Mouse (Mus musculus): ENCODE data around the gene Bclaf1.

Bclaf1 gene

DNA sequence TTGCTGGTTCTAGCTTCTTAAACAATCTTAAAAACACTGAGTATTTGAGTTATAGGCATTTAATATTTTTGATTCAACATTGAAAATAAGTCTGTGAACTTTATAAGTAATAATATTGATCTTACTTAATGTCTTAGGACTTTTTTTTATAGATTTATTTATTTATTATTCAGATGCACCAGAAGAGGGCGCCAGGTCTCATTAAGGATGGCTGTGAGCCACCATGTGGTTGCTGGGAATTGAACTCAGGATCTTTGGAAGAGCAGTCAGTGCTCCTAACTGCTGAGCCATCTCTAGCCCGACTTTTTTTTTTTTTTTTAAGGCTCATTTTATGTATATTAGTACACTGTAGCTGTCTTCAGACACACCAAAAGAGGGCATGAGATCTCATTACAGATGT lies 2.5 kb downstream of the Bclaf1 start:
- peak; percentile 18 for DNase-seq (ENCODE audit: low spot score)

DNA sequence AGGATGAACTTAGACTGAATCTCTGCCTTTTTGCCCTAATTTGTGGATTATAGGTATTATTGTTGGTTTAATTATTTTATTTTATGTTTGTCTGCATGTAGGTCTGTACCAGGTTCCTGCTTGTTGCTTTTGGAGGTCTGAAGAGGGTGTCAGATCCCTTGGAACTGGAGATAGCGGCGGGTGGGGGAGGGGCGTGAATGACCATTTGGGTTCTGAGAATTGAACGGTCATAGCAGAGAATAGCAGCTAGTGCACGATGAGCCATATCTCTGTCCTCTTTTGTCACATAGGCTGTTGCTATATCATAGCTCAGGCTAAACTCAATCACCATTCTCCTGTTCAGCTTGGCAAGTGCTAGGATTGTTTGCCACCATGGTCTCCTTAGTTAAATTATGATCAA lies 5.2 kb downstream of the Bclaf1 start:
- no peak for DNase-seq (ENCODE audit: low spot score)

- no peak for DNase-seq (ENCODE audit: low spot score)
Observed at GRCm38 (mm10) chr10:20326226-20326625, 14.0 kb downstream of the Bclaf1 start.

DNA sequence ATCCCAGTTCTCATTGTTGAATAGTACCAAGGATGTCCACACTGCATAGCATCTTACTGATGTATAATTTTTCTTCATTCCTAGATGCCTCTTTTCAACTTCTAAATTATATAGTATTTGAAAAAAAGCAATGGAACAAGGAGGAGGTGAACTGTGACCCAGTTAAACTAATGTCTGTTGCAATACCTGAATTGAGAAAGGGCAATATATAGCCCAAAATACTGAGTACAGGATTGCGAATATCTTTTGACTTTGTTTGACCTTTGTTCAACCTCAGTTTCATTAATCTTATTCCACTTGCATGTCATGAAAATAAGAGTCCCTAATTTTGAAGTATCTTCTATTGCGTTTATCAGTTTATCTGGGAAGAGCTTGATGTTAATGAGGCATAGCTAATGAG lies 19.0 kb downstream of the Bclaf1 start:
- no peak for DNase-seq (ENCODE audit: low spot score)

GRCm38 (mm10) chr10:20337872-20338271 lies 25.6 kb downstream of the Bclaf1 start:
- no peak for DNase-seq (ENCODE audit: low spot score)

- no peak for DNase-seq (ENCODE audit: low spot score)
Observed at GRCm38 (mm10) chr10:20345736-20346135, 33.5 kb downstream of the Bclaf1 start.

- DNase-seq (ENCODE audit: low spot score): peak; percentile 99
Observed at GRCm38 (mm10) chr10:20347285-20348214, 35.3 kb downstream of the Bclaf1 start, which contains the start of gene Mtfr2. Mtfr2 (plus strand) TSS chr10:20347770.

- DNase-seq (ENCODE audit: low spot score): no peak
Observed at GRCm38 (mm10) chr10:20348894-20349293, 36.6 kb downstream of the Bclaf1 start.

- peak; percentile 59 for DNase-seq (ENCODE audit: low spot score)
Observed at GRCm38 (mm10) chr10:20361542-20362449, 49.5 kb downstream of the Bclaf1 start.

GRCm38 (mm10) chr10:20362450-20363118 lies 50.3 kb downstream of the Bclaf1 start:
- no peak for DNase-seq (ENCODE audit: low spot score)

- DNase-seq (ENCODE audit: low spot score): no peak
Observed at GRCm38 (mm10) chr10:20372046-20372445, 59.8 kb downstream of the Bclaf1 start.

- DNase-seq (ENCODE audit: low spot score): no peak
Observed at GRCm38 (mm10) chr10:20377621-20378020, 65.4 kb downstream of the Bclaf1 start.

DNA sequence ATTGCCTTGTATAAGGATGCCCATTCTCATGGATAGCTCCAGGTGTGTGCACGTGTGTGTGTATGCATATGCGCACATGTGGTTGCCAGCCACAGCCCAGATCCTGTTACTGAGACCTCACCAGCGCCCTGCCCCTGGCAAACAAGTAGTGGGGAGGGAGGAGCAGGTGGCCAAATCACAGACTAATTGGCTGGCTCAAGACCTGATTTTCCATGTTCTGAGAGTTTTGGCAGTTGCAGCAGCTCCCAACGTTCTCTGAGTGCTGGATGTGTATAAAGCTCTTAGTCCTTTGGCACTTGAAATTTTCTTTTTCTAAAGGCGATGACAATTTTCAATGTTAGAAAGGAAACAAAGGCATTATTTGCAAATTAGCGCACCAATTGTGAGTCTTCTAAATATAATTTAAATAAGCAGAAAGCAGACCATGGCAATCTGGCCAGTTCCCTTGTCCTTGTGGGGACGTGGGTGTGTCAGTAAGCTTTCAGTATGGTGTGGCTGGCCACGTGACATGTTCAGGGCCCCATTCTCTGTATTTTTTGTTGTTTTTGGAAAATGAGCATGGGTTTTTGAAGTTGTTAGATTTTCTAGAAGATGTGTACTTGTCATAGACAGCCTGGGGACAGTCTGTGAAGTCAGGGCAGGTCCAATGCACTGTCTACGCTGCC lies 66.9 kb downstream of the Bclaf1 start:
- DNase-seq (ENCODE audit: low spot score): no peak

DNA sequence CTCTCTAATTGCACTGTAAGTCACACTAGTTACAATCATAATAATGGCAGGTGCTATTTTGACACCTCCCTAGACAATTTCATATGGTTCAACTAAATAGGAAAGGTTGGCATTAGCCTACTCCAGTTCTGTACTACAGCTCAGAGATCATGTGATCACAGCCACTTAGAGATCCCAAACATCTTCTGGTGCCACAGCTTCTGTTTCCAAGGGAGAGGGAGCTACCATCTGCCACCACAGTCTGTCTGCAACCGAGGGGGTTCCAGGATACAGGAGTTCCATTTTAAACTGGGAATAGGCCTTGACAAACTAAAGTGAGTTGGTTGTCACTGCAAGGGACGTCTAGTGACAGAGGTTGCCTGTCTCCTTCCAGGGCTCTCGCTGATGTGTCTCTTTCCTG lies 68.5 kb downstream of the Bclaf1 start:
- DNase-seq (ENCODE audit: low spot score): no peak

DNA sequence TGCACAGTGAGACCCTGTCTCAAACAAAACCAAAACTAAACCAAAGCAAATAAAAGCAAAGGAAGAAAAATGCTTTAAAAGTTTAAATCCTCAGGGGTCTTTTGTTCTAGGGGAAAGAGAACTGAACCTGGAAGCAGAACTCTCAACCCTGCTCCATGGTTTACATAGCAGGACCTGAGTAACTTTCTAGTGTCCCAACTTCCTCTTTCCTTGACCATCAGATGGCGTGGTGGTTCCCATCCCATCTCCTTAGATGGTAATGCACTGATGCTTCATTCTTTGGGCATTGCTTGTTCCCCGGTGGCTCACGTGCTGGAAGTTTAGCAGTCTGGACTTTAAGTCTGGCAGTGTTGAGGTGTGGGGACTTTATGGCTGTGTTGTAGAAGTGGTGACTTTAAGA lies 69.1 kb downstream of the Bclaf1 start:
- no peak for DNase-seq (ENCODE audit: low spot score)

DNA sequence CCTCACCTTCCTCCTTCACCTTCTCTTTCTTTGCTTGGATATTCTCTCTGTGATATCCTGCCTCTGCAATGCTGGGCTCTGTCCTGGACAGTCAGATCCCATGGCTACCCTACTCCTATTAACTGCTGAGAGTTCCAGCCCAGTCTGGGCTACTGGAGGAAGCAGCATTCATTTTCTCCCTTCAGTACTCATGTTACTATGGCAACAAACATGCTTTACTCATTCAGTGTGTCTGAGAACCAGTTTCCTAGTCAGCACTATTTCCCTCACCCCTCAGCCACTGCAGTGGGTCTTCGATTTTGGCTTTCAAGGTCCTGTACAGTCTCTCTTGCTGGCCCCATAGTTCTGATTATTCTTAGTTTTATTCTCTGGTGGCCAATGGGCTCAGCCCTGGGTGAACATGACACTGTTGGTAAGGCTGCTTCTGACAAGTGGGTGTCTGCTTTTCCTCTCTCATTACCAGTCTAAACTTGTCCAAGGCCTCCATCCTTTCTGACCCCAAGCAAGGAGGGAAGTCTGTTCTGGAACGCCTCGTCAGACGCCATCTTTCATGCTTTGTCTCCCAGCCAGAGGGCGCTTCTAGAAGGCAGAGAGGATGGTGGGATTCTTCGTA lies 70.6 kb downstream of the Bclaf1 start:
- peak; percentile 33 for DNase-seq (ENCODE audit: low spot score)

DNA sequence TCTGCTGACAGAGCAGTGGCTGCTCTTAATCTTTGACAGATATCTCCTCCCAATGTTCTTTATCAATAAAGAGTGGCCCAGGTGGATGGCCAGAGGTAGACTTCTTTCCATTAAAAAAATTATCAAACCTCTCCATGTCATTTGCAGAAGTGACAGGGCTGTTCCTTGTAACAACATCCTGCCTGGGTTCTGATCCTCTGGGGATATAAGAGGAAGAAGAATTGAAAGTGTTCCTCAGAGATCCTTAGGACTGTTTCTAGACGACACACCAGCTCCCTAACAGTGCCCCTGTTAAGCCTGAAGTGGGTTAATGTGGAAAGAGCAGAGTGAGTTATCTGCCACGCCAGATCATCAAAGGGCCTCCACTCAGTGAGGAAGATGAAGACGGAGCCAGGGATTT lies 78.3 kb downstream of the Bclaf1 start:
- no peak for DNase-seq (ENCODE audit: low spot score)

All from embryo, embryonic 10 days (tissue).